ENCODE assay signal across 8 mouse cellular contexts in genomic region chr9:92549811-92550490, GRCm38 (mm10). TPM values are rescaled to one million over a fixed set of nuclear protein-coding genes. Genes with fewer than 3 reads are reported as not detected.
DNase-seq lines count a peak whose midpoint lies in the region; ATAC-seq and TF ChIP-seq lines count a peak whose summit lies in the region.

No protein-coding gene starts in this region.

- TF ChIP-seq EP300 in heart, adult 2 months (IDR thresholded peaks at IDR 0.05; ENCODE audit: insufficient read depth, low read depth, low read length), result no peak

- H3K36me3 ChIP-seq in heart, adult 2 months (ENCODE audit: control insufficient read depth, insufficient read depth, low read length), result peaks cover 9% of the 10 kb centered on the region
- H3K36me3 ChIP-seq in liver, embryonic 12.5 days, result no peaks in the 10 kb centered on the region
- no peaks in the 10 kb centered on the region for H3K36me3 ChIP-seq in forebrain, embryonic 15.5 days

- ATAC-seq in liver, embryonic 12.5 days, result no peak
- no peak for ATAC-seq in forebrain, embryonic 15.5 days (replicated peaks)

- TF ChIP-seq CTCF in heart, adult 2 months (IDR thresholded peaks at IDR 0.05), result no peak

- intact Hi-C loops in heart, adult 2 months (cut with DNase I), result loop anchor here (2.0 to 10.0 kb wide), 2 partner anchors 13 to 275 kb away; partner anchors contain the start of gene Plscr2
- intact Hi-C loops in heart, postnatal 14 days (cut with DNase I), result no loop called here

- no peaks in the 10 kb centered on the region; the same call in 1 of the 2 replicates for H3K79me2 ChIP-seq in heart, adult 2 months (replicated peaks; ENCODE audit: control insufficient read depth, insufficient read depth, low read length)

- no peaks in the 10 kb centered on the region for H3K9me3 ChIP-seq in liver, embryonic 12.5 days (replicated peaks)
- H3K9me3 ChIP-seq in forebrain, embryonic 15.5 days, result no peaks in the 10 kb centered on the region

- no peak overlapping the region for H3K4me3 ChIP-seq in heart, adult 2 months
- H3K4me3 ChIP-seq in liver, embryonic 12.5 days, result no peak overlapping the region
- no peak overlapping the region for H3K4me3 ChIP-seq in forebrain, embryonic 15.5 days

- H3K4me1 ChIP-seq in heart, adult 2 months (ENCODE audit: control insufficient read depth, insufficient read depth, low read length), result peaks cover 10% of the 10 kb centered on the region
- 0 out of 2 replicates have a peak, but pooled peaks cover 4% of the 10 kb centered on the region for H3K4me1 ChIP-seq in liver, embryonic 12.5 days
- no peaks in the 10 kb centered on the region for H3K4me1 ChIP-seq in forebrain, embryonic 15.5 days

- no peak for TF ChIP-seq POLR2A in heart, adult 2 months (IDR thresholded peaks at IDR 0.05; ENCODE audit: insufficient read depth, low read depth, low read length)

- no peak overlapping the region for H3K4me2 ChIP-seq in liver, embryonic 12.5 days
- no peak overlapping the region for H3K4me2 ChIP-seq in forebrain, embryonic 15.5 days (replicated peaks)

- DNase-seq in heart, adult 2 months, result peak; percentile 69 to 70
- no peak for DNase-seq in heart, adult 8-10 months (ENCODE audit: low spot score)
- peak; percentile 9 for DNase-seq in urinary bladder, postnatal 14 days (ENCODE audit: low spot score)
- DNase-seq in urinary bladder, postnatal 10 days (ENCODE audit: low spot score), result no peak
- peak; percentile 51 to 71 for DNase-seq in heart, postnatal 14 days
- no peak for DNase-seq in frontal cortex, postnatal 25 days (ENCODE audit: low spot score in 2 of 2)

- peak overlapping the region; percentile 51 for H3K27ac ChIP-seq in heart, adult 2 months
- H3K27ac ChIP-seq in liver, embryonic 12.5 days, result no peak overlapping the region
- H3K27ac ChIP-seq in forebrain, embryonic 15.5 days (replicated peaks), result no peak overlapping the region

- H3K27me3 ChIP-seq in heart, adult 2 months (ENCODE audit: control insufficient read depth, insufficient read depth, low read length), result no peaks in the 10 kb centered on the region
- H3K27me3 ChIP-seq in liver, embryonic 12.5 days (replicated peaks), result no peaks in the 10 kb centered on the region
- H3K27me3 ChIP-seq in forebrain, embryonic 15.5 days, result no peaks in the 10 kb centered on the region

- H3K9ac ChIP-seq in heart, adult 2 months (ENCODE audit: low read depth, low read length), result no peak overlapping the region
- no peak overlapping the region for H3K9ac ChIP-seq in liver, embryonic 12.5 days
- no peak overlapping the region for H3K9ac ChIP-seq in forebrain, embryonic 15.5 days (replicated peaks)

- 50% methylated on average over 11 of the region's 11 CpGs for WGBS in heart, adult 2 months
- 69% methylated on average over 11 of the region's 11 CpGs for WGBS in liver, embryonic 12.5 days (ENCODE audit: insufficient replicate concordance)
- 86% methylated on average over 11 of the region's 11 CpGs for WGBS in forebrain, embryonic 15.5 days

RNA-seq across cellular contexts. Expression of gene Plod2, which starts 7.9 kb away (rescaled TPM):
- total RNA-seq in heart, adult 2 months (2021), result 10 to 100 TPM; 15.8 to 18.9 TPM
- 7.7 and 18.7 TPM in 2 replicates for polyA plus RNA-seq in heart, adult 2 months (2012; rRNA removed)
- 10 to 100 TPM; 12.7 to 16.6 (median 14.8) TPM for total RNA-seq in heart, adult 8-10 months (2022)
- total RNA-seq in heart, postnatal 14 days (2021), result 10 to 100 TPM; 20.1 to 23.4 TPM
- polyA plus RNA-seq in liver, embryonic 12.5 days (2016; fragmentation: Nextera tagmentation; extraction: Ambion mirVana), result 6.0 and 6.6 TPM in 2 replicates
- polyA plus RNA-seq in forebrain, embryonic 15.5 days (2015; fragmentation: Nextera tagmentation; extraction: Ambion mirVana), result 8.6 and 10.8 TPM in 2 replicates

Comparison
In these comparisons a context has a peak if more than half of its experiments do, and no peak if none do; other contexts are left out.
1. DNase-seq: peak in heart, adult 2 months (2 of 2), urinary bladder, postnatal 14 days (single experiment) and heart, postnatal 14 days (2 of 2); none in heart, adult 8-10 months (single experiment), urinary bladder, postnatal 10 days (single experiment) and frontal cortex, postnatal 25 days (0 of 2).